In the genomic region with DNA sequence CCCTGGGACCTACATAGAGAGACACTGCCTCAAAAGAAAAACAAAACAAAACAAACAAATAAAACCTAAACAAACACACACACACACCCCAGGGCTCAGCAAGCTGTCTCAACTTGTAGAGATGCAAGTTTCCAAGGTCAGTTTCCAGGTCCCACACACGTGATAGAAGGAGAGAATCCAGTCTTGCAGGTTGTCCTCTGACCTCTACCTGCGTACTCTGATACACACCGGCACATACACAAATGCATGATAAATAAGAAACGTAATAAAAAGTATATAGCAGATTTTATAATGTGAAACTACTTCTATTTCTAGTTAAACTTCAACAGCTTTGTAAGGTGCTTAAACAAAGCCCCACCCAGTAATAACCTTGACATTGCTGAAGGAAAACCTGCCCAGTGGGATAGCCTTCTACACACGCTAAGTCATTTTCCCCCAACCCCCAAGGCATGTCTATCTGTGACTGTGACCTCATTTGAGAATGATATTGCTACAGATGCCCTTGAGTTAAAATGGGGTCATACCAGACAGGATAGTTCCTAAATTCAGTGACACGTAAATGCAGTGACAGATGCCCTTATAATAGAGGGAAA, we compare ENCODE assay signal across 28 mouse cellular contexts. TPM values are rescaled to one million over a fixed set of nuclear protein-coding genes. Genes with fewer than 3 reads are reported as not detected.
DNase-seq lines count a peak whose midpoint lies in the region; ATAC-seq and TF ChIP-seq lines count a peak whose summit lies in the region.
"Had no signal": no experiment of that assay in that cellular context is flagged by ENCODE, and none has a peak within 500 bp of the region (broad histone marks: within the 10 kb centered on the region; RNA-seq: fewer than 3 reads in every experiment).

No protein-coding gene starts in this region.

- H3K27ac ChIP-seq in intestine, postnatal 0 days (ENCODE audit: low read depth, low read length) = no peak overlapping the region
- H3K27ac ChIP-seq in stomach, embryonic 16.5 days (ENCODE audit: low read length) = no peak overlapping the region
- H3K27ac ChIP-seq: embryonic facial prominence, embryonic 10.5 days; embryonic facial prominence, embryonic 12.5 days; forebrain, embryonic 13.5 days; forebrain, embryonic 15.5 days had no signal

- WGBS in intestine, postnatal 0 days = 46% methylated on average over 6 of the region's 6 CpGs
- WGBS in stomach, embryonic 16.5 days = 65% methylated on average over 6 of the region's 6 CpGs

- H3K4me3 ChIP-seq in intestine, postnatal 0 days (ENCODE audit: low read depth, low read length) = no peak overlapping the region
- no peak overlapping the region for H3K4me3 ChIP-seq in stomach, embryonic 16.5 days (replicated peaks; ENCODE audit: low read length)
- H3K4me3 ChIP-seq: embryonic facial prominence, embryonic 10.5 days; embryonic facial prominence, embryonic 12.5 days; forebrain, embryonic 13.5 days; forebrain, embryonic 15.5 days had no signal

- H3K36me3 ChIP-seq in intestine, postnatal 0 days (ENCODE audit: control insufficient read depth, insufficient read depth) = no peaks in the 10 kb centered on the region
- no peaks in the 10 kb centered on the region for H3K36me3 ChIP-seq in stomach, embryonic 16.5 days (ENCODE audit: control insufficient read depth, insufficient read depth, low read length)
- H3K36me3 ChIP-seq: embryonic facial prominence, embryonic 10.5 days; embryonic facial prominence, embryonic 12.5 days; forebrain, embryonic 15.5 days; G1E had no signal

- no peaks in the 10 kb centered on the region for H3K4me1 ChIP-seq in intestine, postnatal 0 days (replicated peaks; ENCODE audit: control insufficient read depth, insufficient read depth, low read length)
- 0 out of 2 replicates have a peak, but pooled peaks cover 4% of the 10 kb centered on the region for H3K4me1 ChIP-seq in stomach, embryonic 16.5 days (ENCODE audit: control insufficient read depth, insufficient read depth, low read length)
- H3K4me1 ChIP-seq: embryonic facial prominence, embryonic 12.5 days; forebrain, embryonic 13.5 days; forebrain, embryonic 15.5 days had no signal

- H3K4me2 ChIP-seq in intestine, postnatal 0 days (replicated peaks; ENCODE audit: low read depth) = no peak overlapping the region
- H3K4me2 ChIP-seq in stomach, embryonic 16.5 days (ENCODE audit: low read depth, low read length) = no peak overlapping the region
- H3K4me2 ChIP-seq: embryonic facial prominence, embryonic 12.5 days; forebrain, embryonic 13.5 days; forebrain, embryonic 15.5 days had no signal

- ATAC-seq in intestine, postnatal 0 days = peak; percentile 51; the same call in 1 of the 2 replicates
- ATAC-seq in stomach, embryonic 16.5 days (ENCODE audit: insufficient read depth, low FRiP score) = peak; percentile 16; the same call in 1 of the 2 replicates
- no peak for ATAC-seq in megakaryocyte, adult 5-6 weeks (ENCODE audit: poor library complexity, severe bottlenecking)
- ATAC-seq: activated CD4-positive, CD25-positive, alpha-beta regulatory T cell, adult 4 months; CD4-positive, CD25-positive, alpha-beta regulatory T cell, adult 4 months; forebrain, embryonic 13.5 days; forebrain, embryonic 15.5 days; Patski had no signal

- no peak for TF ChIP-seq CTCF in intestine, postnatal 0 days (IDR thresholded peaks at IDR 0.05; ENCODE audit: low read depth)

- H3K9me3 ChIP-seq in intestine, postnatal 0 days (ENCODE audit: control insufficient read depth) = no peaks in the 10 kb centered on the region
- H3K9me3 ChIP-seq in stomach, embryonic 16.5 days (replicated peaks; ENCODE audit: control insufficient read depth, low read length) = no peaks in the 10 kb centered on the region
- H3K9me3 ChIP-seq: embryonic facial prominence, embryonic 10.5 days; embryonic facial prominence, embryonic 12.5 days; forebrain, embryonic 13.5 days; forebrain, embryonic 15.5 days; G1E had no signal

- H3K9ac ChIP-seq in intestine, postnatal 0 days (ENCODE audit: low read depth, low read length) = no peak overlapping the region
- H3K9ac ChIP-seq in stomach, embryonic 16.5 days (ENCODE audit: low read length) = no peak overlapping the region
- H3K9ac ChIP-seq: embryonic facial prominence, embryonic 12.5 days; forebrain, embryonic 13.5 days; forebrain, embryonic 15.5 days had no signal

- DNase-seq in adrenal gland, adult 2 months = peak; percentile 35
- no peak for DNase-seq in adrenal gland, adult 18-20 months (ENCODE audit: low spot score in 2 of 2)
- no peak for DNase-seq in kidney, adult 8-10 months
- no peak for DNase-seq in thymus, postnatal 4 days
- DNase-seq: adrenal gland, adult 8-10 months; adrenal gland, postnatal 14 days; B cell, adult 2 months; cerebellum, adult 11-12 months; cerebellum, adult 9-10 months; cerebellum, postnatal 10 days; cerebellum, postnatal 25 days had no signal

- H3K27me3 ChIP-seq in intestine, postnatal 0 days (replicated peaks; ENCODE audit: control insufficient read depth, insufficient read depth, low read length) = no peaks in the 10 kb centered on the region
- no peaks in the 10 kb centered on the region for H3K27me3 ChIP-seq in stomach, embryonic 16.5 days (ENCODE audit: control insufficient read depth, insufficient read depth, low read length)
- H3K27me3 ChIP-seq: CH12.LX; embryonic facial prominence, embryonic 12.5 days; forebrain, embryonic 13.5 days; forebrain, embryonic 15.5 days; Patski had no signal

RNA-seq across cellular contexts. Expression of a gene that starts 15.8 kb away (rescaled TPM):
- total RNA-seq in adrenal gland, adult 2 months (2021) = 10 to 100 TPM; 32.8 to 50.0 TPM
- 4.3 and 5.6 TPM in 2 replicates for polyA plus RNA-seq in adrenal gland, adult 2 months (2012; rRNA removed)
- 10 to 100 TPM; 40.3 to 43.8 TPM for total RNA-seq in adrenal gland, adult 18-20 months (2021)
- polyA plus RNA-seq in intestine, postnatal 0 days (2015; fragmentation: Nextera tagmentation; extraction: Ambion mirVana) = 5.8 and 6.8 TPM in 2 replicates
- 5.4 and 6.8 TPM in 2 replicates for polyA plus RNA-seq in stomach, embryonic 16.5 days (2015; fragmentation: Nextera tagmentation; extraction: Ambion mirVana)
- total RNA-seq in megakaryocyte, adult 5-6 weeks (2015) = 45.0 and 51.0 TPM in 2 replicates
- 16.3 and 29.0 TPM in 2 replicates for total RNA-seq in megakaryocyte, adult 5-6 weeks (2017)

RNA-seq across cellular contexts. Expression of a gene that starts 20.6 kb away (rescaled TPM):
- total RNA-seq in adrenal gland, adult 2 months (2021) = not detected
- polyA plus RNA-seq in adrenal gland, adult 2 months (2012; rRNA removed) = not detected in 2 replicates
- not detected for total RNA-seq in adrenal gland, adult 18-20 months (2021)
- polyA plus RNA-seq in intestine, postnatal 0 days (2015; fragmentation: Nextera tagmentation; extraction: Ambion mirVana) = 0.23 TPM in 1 of 2 replicates, not detected in the other
- 0.44 TPM in 1 of 2 replicates, not detected in the other for polyA plus RNA-seq in stomach, embryonic 16.5 days (2015; fragmentation: Nextera tagmentation; extraction: Ambion mirVana)
- total RNA-seq in megakaryocyte, adult 5-6 weeks (2015) = not detected in 2 replicates
- not detected in 2 replicates for total RNA-seq in megakaryocyte, adult 5-6 weeks (2017)
- total RNA-seq: adrenal gland, adult 8-10 months; adrenal gland, postnatal 14 days; adrenal gland, postnatal 36 days; CH12.LX; G1E had no signal
- polyA plus RNA-seq: activated CD4-positive, CD25-positive, alpha-beta regulatory T cell, adult 4 months; CD4-positive, CD25-positive, alpha-beta regulatory T cell, adult 4 months; cerebellum, adult 2 months; cortical plate, adult 2 months; embryonic facial prominence, embryonic 14.5 days; G1E; Patski had no signal

RNA-seq across cellular contexts. Expression of a gene that starts 47.2 kb away (rescaled TPM):
- 1 to 10 TPM; 1.3 to 1.8 TPM for total RNA-seq in adrenal gland, adult 2 months (2021)
- 0.83 and 1.1 TPM in 2 replicates for polyA plus RNA-seq in adrenal gland, adult 2 months (2012; rRNA removed)
- total RNA-seq in adrenal gland, adult 18-20 months (2021) = 1 to 10 TPM; 3.1 to 3.4 TPM
- 0.38 and 0.56 TPM in 2 replicates for polyA plus RNA-seq in intestine, postnatal 0 days (2015; fragmentation: Nextera tagmentation; extraction: Ambion mirVana)
- polyA plus RNA-seq in stomach, embryonic 16.5 days (2015; fragmentation: Nextera tagmentation; extraction: Ambion mirVana) = 1.7 and 4.7 TPM in 2 replicates
- not detected in 2 replicates for total RNA-seq in megakaryocyte, adult 5-6 weeks (2015)
- not detected in 2 replicates for total RNA-seq in megakaryocyte, adult 5-6 weeks (2017)
- total RNA-seq: CH12.LX had no signal
- polyA plus RNA-seq: activated CD4-positive, CD25-positive, alpha-beta regulatory T cell, adult 4 months; CD4-positive, CD25-positive, alpha-beta regulatory T cell, adult 4 months; cortical plate, adult 2 months; embryonic facial prominence, embryonic 10.5 days; forebrain, embryonic 11.5 days; forebrain, embryonic 13.5 days; forebrain, embryonic 15.5 days; G1E; Patski had no signal
